ENCODE assay signal across 10 mouse cellular contexts in genomic region chr16:17558811-17559210, GRCm38 (mm10). TPM values are rescaled to one million over a fixed set of nuclear protein-coding genes. Genes with fewer than 3 reads are reported as not detected.
A peak's percentile ranks its signal among the peaks of the same experiment; 100 is the strongest.
DNase-seq lines count a peak whose midpoint lies in the region; ATAC-seq and TF ChIP-seq lines count a peak whose summit lies in the region.
"Had no signal": no experiment of that assay in that cellular context is flagged by ENCODE, and none has a peak within 500 bp of the region (broad histone marks: within the 10 kb centered on the region; RNA-seq: fewer than 3 reads in every experiment).

No protein-coding gene starts in this region.

- no peak for TF ChIP-seq CTCF in liver, postnatal 0 days (IDR thresholded peaks at IDR 0.05; ENCODE audit: low read depth)

- ATAC-seq in forebrain, embryonic 12.5 days (ENCODE audit: low FRiP score): no peak
- no peak for ATAC-seq in forebrain, embryonic 16.5 days
- no peak for ATAC-seq in liver, postnatal 0 days

- no peaks in the 10 kb centered on the region for H3K9me3 ChIP-seq in forebrain, embryonic 12.5 days
- no peaks in the 10 kb centered on the region for H3K9me3 ChIP-seq in forebrain, embryonic 16.5 days (ENCODE audit: control insufficient read depth, low read length)
- H3K9me3 ChIP-seq in hindbrain, embryonic 10.5 days: no peaks in the 10 kb centered on the region
- H3K9me3 ChIP-seq in liver, postnatal 0 days (ENCODE audit: low read length): no peaks in the 10 kb centered on the region

- 0 out of 2 replicates have a peak overlapping the region, but pooled peaks have one; percentile 25 for H3K27ac ChIP-seq in forebrain, embryonic 12.5 days
- no peak overlapping the region for H3K27ac ChIP-seq in forebrain, embryonic 16.5 days (ENCODE audit: low read length)
- H3K27ac ChIP-seq in hindbrain, embryonic 10.5 days: peak overlapping the region; percentile 88
- H3K27ac ChIP-seq in liver, postnatal 0 days (ENCODE audit: low read depth): no peak overlapping the region

- peak overlapping the region; percentile 25; the same call in 1 of the 2 replicates for H3K9ac ChIP-seq in forebrain, embryonic 12.5 days
- no peak overlapping the region for H3K9ac ChIP-seq in forebrain, embryonic 16.5 days (replicated peaks; ENCODE audit: low read depth, low read length)
- H3K9ac ChIP-seq in liver, postnatal 0 days (replicated peaks): no peak overlapping the region; the same call in 1 of the 2 replicates

- TF ChIP-seq EP300 in liver, postnatal 0 days (IDR thresholded peaks at IDR 0.05; ENCODE audit: low read depth): no peak

- DNase-seq in A20 (ENCODE audit: low read depth, low spot score): peak; percentile 6
- peak; percentile 57 for DNase-seq in hindbrain, embryonic 10.5 days (ENCODE audit: low spot score)
- DNase-seq in liver, postnatal 0 days: no peak
- no peak for DNase-seq in right cerebral cortex, adult 2 months (ENCODE audit: low spot score in 2 of 2)
- DNase-seq in right cerebral cortex, postnatal 14 days: no peak
- no peak for DNase-seq in adrenal gland, adult 18-20 months (ENCODE audit: low spot score in 2 of 2)
- DNase-seq: kidney, postnatal 14 days had no signal

- H3K4me1 ChIP-seq in forebrain, embryonic 12.5 days: peaks cover 61% of the 10 kb centered on the region
- H3K4me1 ChIP-seq in forebrain, embryonic 16.5 days (replicated peaks; ENCODE audit: control insufficient read depth, insufficient read depth, low read length): peaks cover 20% of the 10 kb centered on the region
- H3K4me1 ChIP-seq in hindbrain, embryonic 10.5 days (replicated peaks): peaks cover 74% of the 10 kb centered on the region
- peaks cover 20% of the 10 kb centered on the region for H3K4me1 ChIP-seq in liver, postnatal 0 days (ENCODE audit: insufficient read depth)

- H3K36me3 ChIP-seq in forebrain, embryonic 12.5 days (replicated peaks): no peaks in the 10 kb centered on the region
- H3K36me3 ChIP-seq in forebrain, embryonic 16.5 days (ENCODE audit: control insufficient read depth, insufficient read depth): no peaks in the 10 kb centered on the region
- H3K36me3 ChIP-seq in hindbrain, embryonic 10.5 days: no peaks in the 10 kb centered on the region
- no peaks in the 10 kb centered on the region for H3K36me3 ChIP-seq in liver, postnatal 0 days (replicated peaks; ENCODE audit: insufficient read depth, low read length)

- H3K4me2 ChIP-seq in forebrain, embryonic 12.5 days: peak overlapping the region; percentile 25
- no peak overlapping the region for H3K4me2 ChIP-seq in forebrain, embryonic 16.5 days (ENCODE audit: low read length)
- H3K4me2 ChIP-seq in liver, postnatal 0 days (ENCODE audit: low read depth, low read length): peak overlapping the region; percentile 58

- H3K27me3 ChIP-seq in forebrain, embryonic 12.5 days: peaks cover 43% of the 10 kb centered on the region
- H3K27me3 ChIP-seq in forebrain, embryonic 16.5 days (replicated peaks; ENCODE audit: control insufficient read depth, insufficient read depth, low read length): no peaks in the 10 kb centered on the region
- peaks cover 44% of the 10 kb centered on the region for H3K27me3 ChIP-seq in hindbrain, embryonic 10.5 days (ENCODE audit: insufficient read depth, poor library complexity, severe bottlenecking)
- peaks cover 14% of the 10 kb centered on the region for H3K27me3 ChIP-seq in liver, postnatal 0 days (ENCODE audit: insufficient read depth, low read length)

- H3K4me3 ChIP-seq in forebrain, embryonic 12.5 days (replicated peaks): no peak overlapping the region
- no peak overlapping the region for H3K4me3 ChIP-seq in forebrain, embryonic 16.5 days (replicated peaks; ENCODE audit: low read length)
- peak overlapping the region; percentile 40 for H3K4me3 ChIP-seq in hindbrain, embryonic 10.5 days
- H3K4me3 ChIP-seq in liver, postnatal 0 days (ENCODE audit: low read depth, low read length): no peak overlapping the region

- WGBS in forebrain, embryonic 12.5 days: 0% methylated on average over 5 of the region's 5 CpGs
- WGBS in forebrain, embryonic 16.5 days: 1% methylated on average over 5 of the region's 5 CpGs
- WGBS in hindbrain, embryonic 10.5 days: 0% methylated on average over 5 of the region's 5 CpGs
- 2% methylated on average over 5 of the region's 5 CpGs for WGBS in liver, postnatal 0 days (ENCODE audit: insufficient replicate concordance)

RNA-seq across cellular contexts. Expression of gene Lrrc74b, which starts 2.2 kb away (rescaled TPM):
- 0.17 and 0.31 TPM in 2 replicates for polyA plus RNA-seq in forebrain, embryonic 12.5 days (2016; fragmentation: Nextera tagmentation; extraction: Ambion mirVana)
- 0.38 and 1.0 TPM in 2 replicates for polyA plus RNA-seq in forebrain, embryonic 16.5 days (2015; fragmentation: Nextera tagmentation; extraction: Ambion mirVana)
- 0.55 and 1.1 TPM in 2 replicates for polyA plus RNA-seq in hindbrain, embryonic 10.5 days (2016; fragmentation: Nextera tagmentation; extraction: Ambion mirVana)
- polyA plus RNA-seq in liver, postnatal 0 days (2015; fragmentation: Nextera tagmentation; extraction: Ambion mirVana): 0.05 and 0.06 TPM in 2 replicates
- total RNA-seq in adrenal gland, adult 18-20 months (2021): not detected
- total RNA-seq: neutrophil, adult 5-6 weeks had no signal

RNA-seq across cellular contexts. Expression of gene P2rx6, which starts 2.9 kb away (rescaled TPM):
- 0.42 and 0.59 TPM in 2 replicates for polyA plus RNA-seq in forebrain, embryonic 12.5 days (2016; fragmentation: Nextera tagmentation; extraction: Ambion mirVana)
- 1.5 and 1.6 TPM in 2 replicates for polyA plus RNA-seq in forebrain, embryonic 16.5 days (2015; fragmentation: Nextera tagmentation; extraction: Ambion mirVana)
- polyA plus RNA-seq in hindbrain, embryonic 10.5 days (2016; fragmentation: Nextera tagmentation; extraction: Ambion mirVana): 1.1 and 1.2 TPM in 2 replicates
- 0.14 and 0.18 TPM in 2 replicates for polyA plus RNA-seq in liver, postnatal 0 days (2015; fragmentation: Nextera tagmentation; extraction: Ambion mirVana)
- total RNA-seq in adrenal gland, adult 18-20 months (2021): 1 to 10 TPM; 1.8 to 2.8 TPM
- total RNA-seq: neutrophil, adult 5-6 weeks had no signal

RNA-seq across cellular contexts. Expression of gene Slc7a4, which starts 24.2 kb away (rescaled TPM):
- polyA plus RNA-seq in forebrain, embryonic 12.5 days (2016; fragmentation: Nextera tagmentation; extraction: Ambion mirVana): 5.5 and 6.6 TPM in 2 replicates
- polyA plus RNA-seq in forebrain, embryonic 16.5 days (2015; fragmentation: Nextera tagmentation; extraction: Ambion mirVana): 35.0 and 44.5 TPM in 2 replicates
- 2.5 and 3.1 TPM in 2 replicates for polyA plus RNA-seq in hindbrain, embryonic 10.5 days (2016; fragmentation: Nextera tagmentation; extraction: Ambion mirVana)
- 3.3 and 3.7 TPM in 2 replicates for polyA plus RNA-seq in liver, postnatal 0 days (2015; fragmentation: Nextera tagmentation; extraction: Ambion mirVana)
- total RNA-seq in adrenal gland, adult 18-20 months (2021): 10 to 100 TPM in 1 of 2 experiments, 1 to 10 TPM in 1; 8.7 to 14.2 TPM

RNA-seq across cellular contexts. Expression of gene Thap7, which starts 27.9 kb away (rescaled TPM):
- 57.5 and 57.6 TPM in 2 replicates for polyA plus RNA-seq in forebrain, embryonic 12.5 days (2016; fragmentation: Nextera tagmentation; extraction: Ambion mirVana)
- polyA plus RNA-seq in forebrain, embryonic 16.5 days (2015; fragmentation: Nextera tagmentation; extraction: Ambion mirVana): 66.3 and 66.5 TPM in 2 replicates
- 49.6 and 59.1 TPM in 2 replicates for polyA plus RNA-seq in hindbrain, embryonic 10.5 days (2016; fragmentation: Nextera tagmentation; extraction: Ambion mirVana)
- polyA plus RNA-seq in liver, postnatal 0 days (2015; fragmentation: Nextera tagmentation; extraction: Ambion mirVana): 21.3 and 24.4 TPM in 2 replicates
- 10 to 100 TPM; 35.1 to 38.5 TPM for total RNA-seq in adrenal gland, adult 18-20 months (2021)

RNA-seq across cellular contexts. Expression of gene Lztr1, which starts 50.3 kb away (rescaled TPM):
- polyA plus RNA-seq in forebrain, embryonic 12.5 days (2016; fragmentation: Nextera tagmentation; extraction: Ambion mirVana): 101 TPM in 2 replicates
- polyA plus RNA-seq in forebrain, embryonic 16.5 days (2015; fragmentation: Nextera tagmentation; extraction: Ambion mirVana): 130 and 150 TPM in 2 replicates
- 91.1 and 105 TPM in 2 replicates for polyA plus RNA-seq in hindbrain, embryonic 10.5 days (2016; fragmentation: Nextera tagmentation; extraction: Ambion mirVana)
- 16.8 and 18.7 TPM in 2 replicates for polyA plus RNA-seq in liver, postnatal 0 days (2015; fragmentation: Nextera tagmentation; extraction: Ambion mirVana)
- total RNA-seq in adrenal gland, adult 18-20 months (2021): 10 to 100 TPM; 58.7 to 64.6 TPM

Comparison
In these comparisons a context has a peak if more than half of its experiments do, and no peak if none do; other contexts are left out.
1. H3K27ac ChIP-seq: peak in forebrain, embryonic 12.5 days (single experiment) and hindbrain, embryonic 10.5 days (single experiment); none in forebrain, embryonic 16.5 days (single experiment) and liver, postnatal 0 days (single experiment).
2. DNase-seq: peak in A20 (single experiment) and hindbrain, embryonic 10.5 days (single experiment); none in liver, postnatal 0 days (single experiment), right cerebral cortex, adult 2 months (0 of 2), right cerebral cortex, postnatal 14 days (single experiment) and adrenal gland, adult 18-20 months (0 of 2).